Mouse (Mus musculus) bone marrow macrophage, adult 2 months (primary cell): ENCODE measurements around the gene Psmc1.

Experiments used
- CTCF ChIP-seq: IDR thresholded peaks from 2 replicates; pipeline ENCODE4 v1.5.1; 2012; ENCODE audit warnings: low read depth, mild to moderate bottlenecking, low read length, moderate library complexity
- POLR2A ChIP-seq: IDR thresholded peaks from 2 replicates; pipeline ENCODE4 v1.6.1; 2012; ENCODE audit warnings: mild to moderate bottlenecking, low read depth, low read length, borderline replicate concordance

GRCm38 (mm10) chr12:100143737-100144136 lies 33.8 kb downstream of the Psmc1 start:
- no peak for TF ChIP-seq POLR2A
- TF ChIP-seq CTCF = no peak
